In genomic region chr11:77347273-77347672, GRCm38 (mm10) we compare ENCODE assay signal across 8 mouse cellular contexts.
A peak's percentile ranks its signal among the peaks of the same experiment; 100 is the strongest.
DNase-seq lines count a peak whose midpoint lies in the region; ATAC-seq lines count a peak whose summit lies in the region.

No protein-coding gene starts in this region.

- peak overlapping the region; percentile 57 for H3K4me2 ChIP-seq in lung, embryonic 16.5 days (ENCODE audit: low read depth, low read length)
- H3K4me2 ChIP-seq in embryonic facial prominence, embryonic 15.5 days (replicated peaks): 0 out of 2 replicates have a peak overlapping the region, but pooled peaks have one; percentile 72
- peak overlapping the region; percentile 91 for H3K4me2 ChIP-seq in liver, embryonic 15.5 days

- no peak for DNase-seq in heart, embryonic 10.5 days (ENCODE audit: low spot score)
- no peak for DNase-seq in heart, postnatal 14 days
- DNase-seq in lung, postnatal 4 days: no peak
- no peak for DNase-seq in urinary bladder, postnatal 10 days (ENCODE audit: low spot score)
- DNase-seq in left cerebral cortex, adult 9 months (ENCODE audit: low spot score in 2 of 2): no peak

- H3K4me3 ChIP-seq in heart, embryonic 10.5 days: peak overlapping the region; percentile 85
- H3K4me3 ChIP-seq in lung, embryonic 16.5 days (ENCODE audit: low read length): no peak overlapping the region
- H3K4me3 ChIP-seq in embryonic facial prominence, embryonic 15.5 days (replicated peaks): no peak overlapping the region
- no peak overlapping the region for H3K4me3 ChIP-seq in liver, embryonic 15.5 days (replicated peaks)

- no peaks in the 10 kb centered on the region for H3K27me3 ChIP-seq in heart, embryonic 10.5 days (ENCODE audit: insufficient read depth, poor library complexity, severe bottlenecking)
- H3K27me3 ChIP-seq in lung, embryonic 16.5 days (ENCODE audit: control insufficient read depth, insufficient read depth, low read depth, low read length): no peaks in the 10 kb centered on the region
- no peaks in the 10 kb centered on the region for H3K27me3 ChIP-seq in embryonic facial prominence, embryonic 15.5 days
- H3K27me3 ChIP-seq in liver, embryonic 15.5 days: peaks cover 13% of the 10 kb centered on the region

- intact Hi-C loops in heart, postnatal 14 days (cut with DNase I): no loop called here

- H3K27ac ChIP-seq in heart, embryonic 10.5 days: peak overlapping the region; percentile 93; the same call in 1 of the 2 replicates
- no peak overlapping the region for H3K27ac ChIP-seq in lung, embryonic 16.5 days (ENCODE audit: low read length)
- no peak overlapping the region for H3K27ac ChIP-seq in embryonic facial prominence, embryonic 15.5 days (replicated peaks)
- no peak overlapping the region for H3K27ac ChIP-seq in liver, embryonic 15.5 days (replicated peaks)

- no peaks in the 10 kb centered on the region for H3K9me3 ChIP-seq in heart, embryonic 10.5 days
- H3K9me3 ChIP-seq in lung, embryonic 16.5 days (ENCODE audit: control insufficient read depth, low read length): no peaks in the 10 kb centered on the region
- no peaks in the 10 kb centered on the region for H3K9me3 ChIP-seq in embryonic facial prominence, embryonic 15.5 days (replicated peaks)
- H3K9me3 ChIP-seq in liver, embryonic 15.5 days (replicated peaks): no peaks in the 10 kb centered on the region

- H3K4me1 ChIP-seq in heart, embryonic 10.5 days: peaks cover 9% of the 10 kb centered on the region; the same call in 1 of the 2 replicates
- peaks cover 6% of the 10 kb centered on the region; the same call in 1 of the 2 replicates for H3K4me1 ChIP-seq in lung, embryonic 16.5 days (replicated peaks; ENCODE audit: control insufficient read depth, insufficient read depth, low read length)
- H3K4me1 ChIP-seq in embryonic facial prominence, embryonic 15.5 days: peaks cover 6% of the 10 kb centered on the region; the same call in 1 of the 2 replicates
- H3K4me1 ChIP-seq in liver, embryonic 15.5 days (replicated peaks): peaks cover 23% of the 10 kb centered on the region

- H3K36me3 ChIP-seq in heart, embryonic 10.5 days: no peaks in the 10 kb centered on the region
- no peaks in the 10 kb centered on the region for H3K36me3 ChIP-seq in lung, embryonic 16.5 days (ENCODE audit: control insufficient read depth, insufficient read depth, low read length)
- no peaks in the 10 kb centered on the region for H3K36me3 ChIP-seq in embryonic facial prominence, embryonic 15.5 days
- no peaks in the 10 kb centered on the region for H3K36me3 ChIP-seq in liver, embryonic 15.5 days (replicated peaks)

- WGBS in heart, embryonic 10.5 days: 70% methylated on average over 4 of the region's 4 CpGs
- whole genome bisulfite sequencing in lung, embryonic 16.5 days: 74% methylated on average over 4 of the region's 4 CpGs
- WGBS in embryonic facial prominence, embryonic 15.5 days: 75% methylated on average over 4 of the region's 4 CpGs
- WGBS in liver, embryonic 15.5 days (ENCODE audit: insufficient replicate concordance): 64% methylated on average over 4 of the region's 4 CpGs

- no peak for ATAC-seq in lung, embryonic 16.5 days (ENCODE audit: low read depth)
- ATAC-seq in embryonic facial prominence, embryonic 15.5 days (ENCODE audit: insufficient number of reproducible peaks, low FRiP score, low TSS enrichment, low read depth): no peak
- no peak for ATAC-seq in liver, embryonic 15.5 days (ENCODE audit: insufficient read depth)

- no peak overlapping the region for H3K9ac ChIP-seq in lung, embryonic 16.5 days (ENCODE audit: low read length)
- no peak overlapping the region for H3K9ac ChIP-seq in embryonic facial prominence, embryonic 15.5 days
- no peak overlapping the region for H3K9ac ChIP-seq in liver, embryonic 15.5 days
